Mouse (Mus musculus) limb, embryonic 15.5 days (tissue): Measurements from ENCODE around the gene Ctdsp2. TPM values are rescaled to one million over a fixed set of nuclear protein-coding genes. Genes with fewer than 3 reads are reported as not detected.
A peak's percentile ranks its signal among the peaks of the same experiment; 100 is the strongest.

Experiments
- ATAC-seq: fragments of 200-750 bp; cut with Nextera tagmentation; 2 replicates; pipeline ENCODE4 v1.8.0; 2017; ENCODE audit warnings: low read depth, moderate TSS enrichment; ENCODE audit not compliant: insufficient number of reproducible peaks, low FRiP score, low TSS enrichment
- H3K27ac ChIP-seq: fragments of 300-500 bp; sonication (generic); 2 replicates; pipeline ENCODE4 v1.5.1; 2015; ENCODE audit warnings: moderate library complexity, mild to moderate bottlenecking, inconsistent platforms
- H3K27me3 ChIP-seq: fragments of 300-500 bp; sonication (generic); 2 replicates; pipeline ENCODE4 v1.6.1; 2015; ENCODE audit warnings: inconsistent platforms
- H3K36me3 ChIP-seq: fragments of 300-500 bp; sonication (generic); 2 replicates; pipeline ENCODE4 v1.6.1; 2015; ENCODE audit warnings: inconsistent platforms
- H3K4me1 ChIP-seq: fragments of 300-500 bp; sonication (generic); 2 replicates; pipeline ENCODE4 v1.6.1; 2015; ENCODE audit warnings: inconsistent platforms
- H3K4me2 ChIP-seq: fragments of 300-500 bp; sonication (generic); 2 replicates; pipeline ENCODE4 v1.6.1; 2015; ENCODE audit warnings: mild to moderate bottlenecking, inconsistent platforms
- H3K4me3 ChIP-seq: fragments of 300-500 bp; sonication (generic); 2 replicates; pipeline ENCODE4 v1.5.1; 2015; ENCODE audit warnings: mild to moderate bottlenecking, inconsistent platforms
- H3K9ac ChIP-seq: fragments of 300-500 bp; sonication (generic); 2 replicates; pipeline ENCODE4 v1.6.1; 2015; ENCODE audit warnings: inconsistent platforms
- H3K9me3 ChIP-seq: fragments of 300-500 bp; sonication (generic); 2 replicates; pipeline ENCODE4 v1.6.1; 2016; ENCODE audit warnings: inconsistent platforms
- WGBS: fragments of 180-500 bp; shearing (Covaris S2); methylation state at CpG from one replicate; pipeline ENCODE4 v1.1.7; 2015; 5-methylcytosine and 5-hydroxymethylcytosine counted together
- polyA plus RNA-seq: library from polyadenylated mRNA; unstranded; fragments of >200 nt; fragmentation: Nextera tagmentation; extraction: Ambion mirVana; gene quantifications from 2 replicates; pipeline ENCODE4 v1.2.1, GENCODE M21; 2015

Ctdsp2 gene
- 72.2 and 85.8 TPM in 2 replicates for polyA plus RNA-seq

DNA sequence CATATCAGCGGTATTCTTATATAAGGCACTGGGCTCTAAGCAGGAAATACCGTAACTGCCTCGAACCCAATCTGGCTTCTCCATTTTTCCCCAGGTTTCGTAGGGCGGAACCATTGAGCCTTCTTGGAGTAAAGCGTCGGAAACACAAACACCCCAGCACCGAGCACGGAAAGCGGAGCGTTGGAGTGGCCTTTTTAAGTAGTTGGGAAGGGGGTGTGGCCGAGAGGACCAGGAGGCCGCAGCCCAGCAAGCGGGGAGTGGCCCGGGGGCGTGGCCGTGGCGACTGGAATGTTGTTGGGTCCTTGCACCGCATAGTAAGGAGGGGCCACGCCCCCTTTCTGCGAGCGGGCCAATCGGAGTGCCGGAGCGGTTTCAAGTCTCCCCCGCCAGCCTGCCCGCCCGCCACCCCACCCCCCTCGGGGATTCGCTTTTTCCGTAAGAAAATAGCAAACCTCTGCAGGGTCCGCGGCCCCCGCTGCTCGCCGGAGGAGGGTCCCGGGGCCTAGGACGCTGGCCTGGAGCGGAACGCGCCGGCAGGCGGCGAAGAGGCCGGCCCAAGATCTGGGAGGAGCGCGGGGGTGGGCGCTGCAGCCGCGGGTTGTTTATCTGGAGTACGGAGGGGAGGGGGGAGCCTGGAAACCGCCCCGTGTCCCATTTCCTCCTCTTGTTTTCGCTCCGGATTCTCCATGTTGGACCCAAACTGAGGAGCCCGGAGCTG, at the start of gene Ctdsp2:
Gene Ctdsp2, plus strand, starts transcription at position 441 of the 718 bp plus-strand sequence.
- Histone ChIP-seq H3K27ac (peak within 1 kb of the TSS; percentile 100), H3K9me3 (no peaks in the 10 kb centered on the region), H3K9ac (peak within 1 kb of the TSS; percentile 99), H3K4me2 (peak within 1 kb of the TSS; percentile 91), H3K27me3 (no peaks in the 10 kb centered on the region), H3K4me3 (peak within 1 kb of the TSS; percentile 86), H3K36me3 (no peaks in the 10 kb centered on the region), H3K4me1 (peaks cover 48% of the 10 kb centered on the region)
- peak; percentile 94 for ATAC-seq
- under 1% methylated on average over 44 of the region's 56 CpGs for WGBS

DNA sequence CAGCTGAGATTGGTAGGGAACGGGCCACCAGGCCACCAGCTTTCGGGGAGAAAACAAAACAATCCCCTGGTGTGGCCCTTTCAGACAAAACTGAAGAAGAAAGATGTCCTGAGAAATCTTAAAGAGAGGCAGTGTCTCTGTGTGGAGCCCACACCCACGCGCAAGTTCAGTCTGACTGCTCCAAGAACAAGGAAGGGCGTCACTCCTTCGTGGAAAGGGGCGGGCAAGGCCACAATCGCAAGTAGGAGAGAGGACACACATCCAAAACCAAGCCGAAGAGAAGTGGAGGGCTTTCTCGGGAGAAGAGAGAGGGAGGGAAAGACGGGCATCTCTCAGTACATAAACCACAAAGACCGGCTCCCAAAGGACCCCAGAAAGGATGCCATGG, 49.7 kb upstream of the Ctdsp2 start:
- no peak for ATAC-seq
- H3K4me1 ChIP-seq, result peaks cover 79% of the 10 kb centered on the region

DNA sequence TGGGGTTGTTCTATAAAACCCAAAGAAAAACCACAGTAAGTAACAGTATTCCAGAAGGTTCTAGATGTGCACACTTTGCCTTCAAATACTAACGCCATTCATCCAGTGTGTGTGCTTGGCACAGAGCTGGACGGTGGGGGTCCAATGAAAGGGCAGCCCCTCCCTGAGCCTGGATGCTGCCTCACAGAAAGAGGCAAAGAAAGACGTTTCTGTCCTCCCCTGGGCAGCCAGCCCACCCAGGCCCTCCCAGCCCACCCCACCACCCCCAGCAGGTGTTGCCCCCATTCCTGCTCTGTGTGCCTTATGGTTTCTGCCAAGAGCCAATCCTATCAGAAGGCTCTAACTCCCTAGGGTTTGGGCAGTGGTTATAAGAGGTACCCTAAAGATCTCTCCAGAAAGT, 49.0 kb upstream of the Ctdsp2 start:
- Histone ChIP-seq H3K4me2 (peak overlapping the region; percentile 90; the same call in 1 of the 2 replicates), H3K27ac (peak overlapping the region; percentile 99)

More for the DNA sequence above, 49.7 kb upstream of the Ctdsp2 start:
- Histone ChIP-seq H3K4me3 (peak overlapping the region; percentile 51), H3K9me3 (no peaks in the 10 kb centered on the region), H3K4me2 (peak overlapping the region; percentile 90), H3K27ac (peak overlapping the region; percentile 99), H3K9ac (no peak overlapping the region), H3K27me3 (no peaks in the 10 kb centered on the region), H3K36me3 (no peaks in the 10 kb centered on the region)
- 18% methylated on average over 12 of the region's 12 CpGs for WGBS

DNA sequence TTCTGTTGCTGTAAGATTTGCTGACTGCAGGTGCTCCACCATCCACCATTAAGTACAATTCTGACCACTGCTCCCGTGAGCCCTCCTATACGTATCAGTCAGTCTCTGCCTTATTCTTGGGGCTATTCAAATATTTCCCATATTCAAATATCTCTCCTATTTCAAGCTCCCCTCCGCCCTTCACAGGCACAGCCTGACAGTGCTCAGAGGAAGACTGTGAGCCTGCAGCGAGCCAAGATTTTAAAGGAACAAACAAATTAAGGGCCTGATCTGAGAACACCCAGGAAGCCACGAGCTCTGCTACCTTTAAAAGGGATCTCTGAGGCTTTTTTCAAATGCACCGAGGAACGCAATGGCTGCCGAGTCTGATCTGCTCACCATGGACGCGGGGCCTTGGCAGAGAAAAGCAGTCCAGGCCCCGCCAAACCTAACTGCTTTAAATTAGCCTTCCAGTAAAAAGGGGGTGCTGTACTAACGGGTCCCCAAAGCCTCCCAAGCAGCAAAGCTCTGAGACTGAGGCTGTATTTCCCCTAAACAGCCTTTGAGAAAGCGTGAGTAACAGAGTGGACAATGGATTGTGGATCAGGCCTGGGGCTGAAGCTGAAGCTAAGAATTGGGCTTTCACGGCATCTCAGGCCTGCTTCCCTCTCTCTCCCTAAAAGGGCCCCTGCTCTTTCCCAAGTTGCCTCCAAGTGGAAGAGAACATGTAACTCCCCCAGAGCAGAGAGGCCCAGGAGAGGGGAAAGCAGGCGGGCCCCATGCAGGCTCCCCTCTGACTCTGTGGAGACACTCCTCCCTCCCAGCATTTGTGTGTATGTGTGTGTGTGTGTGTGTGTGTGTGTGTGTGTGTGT, 48.0 kb upstream of the Ctdsp2 start:
- peak overlapping the region; percentile 16 for H3K4me3 ChIP-seq

More for the DNA sequence above, 49.0 kb upstream of the Ctdsp2 start:
- ATAC-seq, result no peak; the same call in 1 of the 2 replicates
- Histone ChIP-seq H3K4me3 (no peak overlapping the region), H3K27me3 (no peaks in the 10 kb centered on the region), H3K9me3 (no peaks in the 10 kb centered on the region), H3K36me3 (no peaks in the 10 kb centered on the region), H3K9ac (no peak overlapping the region), H3K4me1 (peaks cover 82% of the 10 kb centered on the region)
- WGBS, result 43% methylated on average over 3 of the region's 3 CpGs

DNA sequence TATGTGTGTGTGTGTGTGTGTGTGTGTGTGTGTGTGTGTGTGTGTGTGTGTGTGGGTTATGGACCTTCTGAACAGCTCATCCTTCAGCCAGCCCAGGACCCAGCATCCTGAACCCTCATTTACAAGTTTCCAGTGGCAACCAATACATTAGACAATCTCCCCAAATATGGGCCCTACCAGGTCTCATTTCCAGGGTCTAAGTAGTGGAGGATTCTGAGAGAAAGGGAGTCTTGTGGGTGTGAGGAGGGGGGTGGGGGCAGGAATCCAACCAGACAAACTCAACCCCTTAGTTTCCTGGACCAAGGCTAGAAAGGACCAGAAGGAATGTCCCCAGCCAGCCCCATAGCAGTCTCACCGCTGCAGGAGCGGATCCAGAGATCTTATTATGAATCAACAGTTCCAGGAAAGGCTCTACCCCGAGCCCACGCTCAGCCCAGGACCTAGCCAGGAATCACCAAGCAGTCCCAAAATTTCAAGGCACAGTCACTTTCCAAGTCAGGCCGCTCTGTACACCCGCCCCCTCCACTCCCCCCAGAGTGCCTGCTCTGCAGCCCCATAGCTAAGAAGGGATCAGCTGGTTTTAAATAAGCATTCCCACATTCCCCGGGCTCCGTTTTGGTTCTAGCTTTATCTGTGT, 47.3 kb upstream of the Ctdsp2 start:
- H3K4me1 ChIP-seq, result peaks cover 91% of the 10 kb centered on the region
- H3K9ac ChIP-seq, result no peak overlapping the region
- H3K4me3 ChIP-seq, result no peak overlapping the region

More for the DNA sequence above, 48.0 kb upstream of the Ctdsp2 start:
- H3K27me3 ChIP-seq, result no peaks in the 10 kb centered on the region
- H3K27ac ChIP-seq, result peak overlapping the region; percentile 99
- peak overlapping the region; percentile 31 for H3K9ac ChIP-seq
- no peaks in the 10 kb centered on the region for H3K9me3 ChIP-seq
- H3K4me2 ChIP-seq, result peak overlapping the region; percentile 38
- 13% methylated on average over 15 of the region's 15 CpGs for WGBS
- no peaks in the 10 kb centered on the region for H3K36me3 ChIP-seq
- H3K4me1 ChIP-seq, result peaks cover 89% of the 10 kb centered on the region
- peak; percentile 70 for ATAC-seq

DNA sequence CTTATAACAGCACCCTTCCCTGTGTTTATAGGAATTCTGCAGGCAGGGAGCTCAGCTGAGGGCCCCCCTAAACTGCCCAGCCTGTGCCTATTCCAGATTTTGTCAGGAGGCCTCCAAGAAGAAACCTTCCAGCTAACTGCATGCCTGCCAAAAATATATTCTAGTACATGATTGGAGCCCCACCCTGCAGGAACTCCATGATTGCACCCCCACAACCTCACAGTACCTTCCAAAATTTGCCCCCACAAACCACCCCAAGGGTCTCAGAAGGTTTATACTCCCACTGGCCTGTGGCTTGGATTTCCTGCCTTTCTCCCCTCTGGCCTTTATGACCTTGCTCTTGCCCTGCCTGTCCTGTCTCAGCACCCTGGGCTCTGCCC, 46.8 kb upstream of the Ctdsp2 start:
- H3K4me1 ChIP-seq, result peaks cover 90% of the 10 kb centered on the region
- no peak overlapping the region for H3K9ac ChIP-seq

More for the DNA sequence above, 47.3 kb upstream of the Ctdsp2 start:
- Histone ChIP-seq H3K27me3 (no peaks in the 10 kb centered on the region), H3K36me3 (no peaks in the 10 kb centered on the region), H3K4me2 (peak overlapping the region; percentile 38), H3K27ac (peak overlapping the region; percentile 99), H3K9me3 (no peaks in the 10 kb centered on the region)
- 15% methylated on average over 8 of the region's 8 CpGs for WGBS
- peak; percentile 30 for ATAC-seq

DNA sequence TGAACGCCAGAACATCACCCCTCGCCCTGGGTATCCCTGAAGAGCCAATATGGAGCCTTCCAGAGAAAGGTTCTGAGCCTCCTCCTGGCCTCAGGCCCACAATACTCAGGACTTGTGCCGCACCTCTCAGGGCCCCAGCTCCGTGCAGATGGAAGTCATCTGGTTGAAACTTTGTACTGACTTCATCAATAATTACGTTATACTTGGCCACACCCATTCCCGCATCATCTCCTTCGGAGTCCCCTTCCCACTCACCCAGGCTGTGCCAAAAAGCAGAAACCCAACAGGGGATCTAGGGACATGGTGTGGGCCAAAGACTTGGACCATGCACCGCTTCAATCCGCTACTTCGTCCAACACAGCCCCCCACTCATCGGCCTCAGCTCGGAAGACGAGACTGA, 44.0 kb upstream of the Ctdsp2 start:
- Histone ChIP-seq H3K27ac (peak overlapping the region; percentile 99), H3K36me3 (no peaks in the 10 kb centered on the region), H3K4me1 (peaks cover 62% of the 10 kb centered on the region), H3K9me3 (no peaks in the 10 kb centered on the region), H3K4me3 (no peak overlapping the region), H3K27me3 (no peaks in the 10 kb centered on the region), H3K4me2 (peak overlapping the region; percentile 19; the same call in 1 of the 2 replicates), H3K9ac (no peak overlapping the region)
- WGBS, result 43% methylated on average over 13 of the region's 13 CpGs
- no peak for ATAC-seq

More for the DNA sequence above, 46.8 kb upstream of the Ctdsp2 start:
- no peaks in the 10 kb centered on the region for H3K36me3 ChIP-seq
- no peaks in the 10 kb centered on the region for H3K27me3 ChIP-seq
- H3K27ac ChIP-seq, result peak overlapping the region; percentile 99
- no peak overlapping the region for H3K4me3 ChIP-seq
- no peaks in the 10 kb centered on the region for H3K9me3 ChIP-seq
- H3K4me2 ChIP-seq, result peak overlapping the region; percentile 38; the same call in 1 of the 2 replicates
- peak; percentile 20; the same call in 1 of the 2 replicates for ATAC-seq

DNA sequence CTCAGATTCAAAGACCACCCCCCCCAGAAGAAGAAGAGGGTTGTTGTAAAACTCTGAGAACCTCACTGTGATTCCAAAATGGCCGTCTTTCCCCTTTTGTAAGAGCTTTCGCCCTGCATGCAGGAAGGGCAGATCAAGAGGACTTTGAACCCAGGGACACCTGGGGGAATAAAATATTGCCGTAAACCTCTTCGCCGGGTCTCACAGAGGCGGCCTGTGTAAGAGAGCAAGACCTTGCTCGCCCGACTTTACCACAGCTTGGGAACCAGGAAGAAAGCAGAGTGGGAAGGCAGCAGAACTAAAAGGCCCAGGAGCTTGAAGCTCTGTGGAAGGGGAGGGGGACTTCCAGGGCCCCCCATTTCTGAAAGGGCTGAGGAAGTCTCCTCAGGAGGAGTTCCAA, 43.4 kb upstream of the Ctdsp2 start:
- peak overlapping the region; percentile 19; the same call in 1 of the 2 replicates for H3K4me2 ChIP-seq
- H3K4me3 ChIP-seq, result no peak overlapping the region
- H3K9me3 ChIP-seq, result no peaks in the 10 kb centered on the region
- H3K27me3 ChIP-seq, result no peaks in the 10 kb centered on the region
- H3K36me3 ChIP-seq, result no peaks in the 10 kb centered on the region
- ATAC-seq, result no peak
- 0 out of 2 replicates have a peak overlapping the region, but pooled peaks have one; percentile 3 for H3K9ac ChIP-seq
- H3K4me1 ChIP-seq, result peaks cover 56% of the 10 kb centered on the region
- H3K27ac ChIP-seq, result peak overlapping the region; percentile 99
- 44% methylated on average over 8 of the region's 8 CpGs for WGBS

DNA sequence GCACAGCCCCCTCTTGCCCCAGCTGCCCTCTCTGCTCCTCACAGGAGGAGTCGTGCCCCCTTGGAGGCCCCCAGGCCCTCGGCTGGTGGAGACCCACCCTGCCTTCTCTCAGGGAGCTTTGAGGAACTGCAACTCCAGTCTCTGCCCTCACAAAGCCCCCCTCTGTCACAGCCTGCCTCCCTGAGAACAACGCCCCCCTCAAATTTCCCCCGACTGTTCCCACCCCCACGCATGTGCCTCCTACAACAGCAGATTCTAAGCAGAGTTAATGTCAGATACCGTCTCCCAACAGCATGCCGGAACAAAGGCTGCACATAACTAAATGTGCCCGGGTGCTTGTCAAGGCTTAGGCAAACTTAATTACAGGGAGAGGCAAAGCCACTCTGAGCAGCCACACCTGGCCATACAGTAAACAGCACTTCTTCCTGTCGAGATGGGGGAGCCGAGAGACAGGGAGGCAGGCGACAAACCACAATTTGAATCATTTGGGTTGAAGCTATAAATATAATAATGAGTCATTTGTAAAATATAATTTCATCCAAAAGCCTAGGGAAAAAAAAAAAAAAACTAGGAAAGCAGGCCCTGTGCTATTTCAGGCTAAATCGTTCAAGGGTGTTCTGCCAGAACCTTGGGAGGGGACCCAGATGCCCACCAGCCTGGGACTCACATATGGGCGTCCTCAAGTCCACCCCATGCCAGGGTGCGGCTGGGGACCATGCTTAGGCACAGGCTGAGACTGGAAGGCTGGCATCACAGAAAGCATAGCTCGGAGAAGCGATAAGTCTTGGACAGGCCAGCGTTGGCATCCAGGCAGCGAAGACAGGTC, 42.7 kb upstream of the Ctdsp2 start:
- no peaks in the 10 kb centered on the region for H3K36me3 ChIP-seq
- 0 out of 2 replicates have a peak overlapping the region, but pooled peaks have one; percentile 3 for H3K9ac ChIP-seq
- peak; percentile 33; the same call in 1 of the 2 replicates for ATAC-seq
- no peaks in the 10 kb centered on the region for H3K9me3 ChIP-seq
- WGBS, result 35% methylated on average over 18 of the region's 18 CpGs
- no peaks in the 10 kb centered on the region for H3K27me3 ChIP-seq
- H3K27ac ChIP-seq, result peak overlapping the region; percentile 99
- no peak overlapping the region for H3K4me3 ChIP-seq
- peak overlapping the region; percentile 19; the same call in 1 of the 2 replicates for H3K4me2 ChIP-seq
- peaks cover 50% of the 10 kb centered on the region for H3K4me1 ChIP-seq

DNA sequence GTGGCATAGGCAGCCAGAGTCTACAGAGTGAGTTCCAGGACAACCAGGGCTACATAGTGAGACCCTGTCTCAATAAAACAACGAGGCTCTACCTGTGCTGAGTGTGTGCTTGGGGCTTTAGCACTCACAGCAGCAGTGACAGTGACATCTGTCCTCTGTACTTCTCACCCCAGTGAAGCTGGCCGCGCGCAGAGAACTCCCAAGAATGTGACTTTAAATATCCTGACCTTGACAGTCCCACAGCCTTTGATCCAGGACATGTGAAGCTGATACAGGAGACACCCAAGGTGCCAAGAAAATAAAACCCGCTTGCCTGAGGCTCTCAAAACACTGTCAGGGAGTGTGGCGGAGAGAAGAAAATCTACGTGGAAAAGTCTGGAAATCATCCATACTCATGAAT, 37.6 kb upstream of the Ctdsp2 start:
- Histone ChIP-seq H3K4me3 (no peak overlapping the region), H3K27ac (no peak overlapping the region), H3K9me3 (no peaks in the 10 kb centered on the region), H3K4me1 (peaks cover 6% of the 10 kb centered on the region), H3K4me2 (no peak overlapping the region), H3K36me3 (no peaks in the 10 kb centered on the region), H3K9ac (no peak overlapping the region), H3K27me3 (no peaks in the 10 kb centered on the region)
- 42% methylated on average over 7 of the region's 7 CpGs for WGBS
- ATAC-seq, result no peak

DNA sequence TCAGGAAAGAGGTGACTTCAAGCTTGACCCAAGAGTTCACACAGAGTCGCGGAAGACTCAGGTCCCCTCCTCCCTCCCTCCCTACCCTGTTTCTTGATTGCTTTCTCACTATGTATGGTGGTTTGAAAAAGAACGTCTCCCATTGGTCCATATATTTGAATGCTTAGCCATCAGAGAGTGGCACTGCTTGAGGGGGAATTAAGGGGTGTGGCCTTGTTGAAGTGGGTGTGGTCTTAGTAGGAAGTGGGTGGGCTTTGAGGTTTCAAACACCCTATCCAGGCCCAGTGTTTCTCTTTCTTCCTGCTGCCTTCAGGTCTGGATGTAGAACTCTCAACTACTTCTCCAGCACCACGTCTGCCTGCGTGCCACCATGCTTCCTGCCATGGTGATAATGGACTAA, 33.0 kb upstream of the Ctdsp2 start:
- H3K27me3 ChIP-seq, result no peaks in the 10 kb centered on the region
- H3K4me2 ChIP-seq, result no peak overlapping the region
- no peak overlapping the region for H3K9ac ChIP-seq
- H3K4me1 ChIP-seq, result 0 out of 2 replicates have a peak, but pooled peaks cover 5% of the 10 kb centered on the region
- no peaks in the 10 kb centered on the region for H3K9me3 ChIP-seq
- WGBS, result 87% methylated on average over 5 of the region's 5 CpGs
- no peak overlapping the region for H3K4me3 ChIP-seq
- H3K36me3 ChIP-seq, result no peaks in the 10 kb centered on the region
- H3K27ac ChIP-seq, result no peak overlapping the region
- ATAC-seq, result no peak
